Mouse (Mus musculus) G1E-ER4 (cell line): ENCODE data around the gene Tma7. TPM values are rescaled to one million over a fixed set of nuclear protein-coding genes. Genes with fewer than 3 reads are reported as not detected.

Source experiments
- GATA1 ChIP-seq: IDR thresholded peaks from one replicate; pipeline ENCODE4 v1.8.0; 2012; ENCODE audit warnings: low read length, inconsistent platforms
- polyA plus RNA-seq: library from polyadenylated mRNA; stranded (reverse); fragments of >175 nt; gene quantifications from 2 replicates; pipeline ENCODE4 v1.2.3, GENCODE M21; 2012

The Tma7 gene
- polyA plus RNA-seq, 1 experiment, result 418 TPM

DNA sequence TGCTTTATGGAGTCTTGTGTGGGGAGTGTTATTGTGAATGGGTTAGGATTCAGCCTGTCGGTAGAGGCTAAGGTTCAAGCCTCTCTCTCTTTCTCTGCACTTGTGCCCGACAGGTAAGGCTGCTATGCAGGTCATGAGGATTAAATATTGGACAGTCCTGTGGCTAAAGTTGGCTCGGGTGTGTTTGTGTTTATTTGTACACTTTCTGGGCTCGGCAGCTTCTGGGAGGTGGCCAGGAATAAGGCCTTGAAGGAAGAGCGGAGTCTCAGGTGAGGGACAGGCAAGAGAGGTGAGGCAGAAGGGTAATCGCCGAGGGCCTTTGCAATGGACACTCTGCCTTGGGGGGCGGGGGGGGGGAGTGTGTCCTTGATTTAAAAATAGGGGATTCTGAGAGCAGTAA is 42.2 kb downstream of the Tma7 start:
- TF ChIP-seq GATA1, result no peak

DNA sequence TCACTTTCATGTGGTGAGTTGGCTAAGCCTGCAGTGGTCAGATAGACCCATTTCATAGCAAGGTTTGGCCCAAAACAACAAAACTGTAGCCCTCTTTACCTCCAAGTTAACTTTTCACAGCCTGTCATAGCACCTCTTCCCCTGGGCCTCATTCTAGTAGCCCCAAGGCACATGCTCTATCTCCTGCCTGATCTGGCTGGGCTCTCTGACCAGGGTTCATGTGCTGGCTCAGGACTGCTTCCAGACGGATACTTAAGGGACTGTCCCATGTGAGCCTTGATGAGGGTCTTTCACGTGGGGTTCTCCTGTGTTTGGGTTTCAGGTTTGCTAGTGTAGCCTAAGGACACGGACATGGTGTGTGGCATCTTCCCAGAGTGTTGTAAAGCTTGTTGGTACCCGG is 42.7 kb downstream of the Tma7 start:
- no peak for TF ChIP-seq GATA1

DNA sequence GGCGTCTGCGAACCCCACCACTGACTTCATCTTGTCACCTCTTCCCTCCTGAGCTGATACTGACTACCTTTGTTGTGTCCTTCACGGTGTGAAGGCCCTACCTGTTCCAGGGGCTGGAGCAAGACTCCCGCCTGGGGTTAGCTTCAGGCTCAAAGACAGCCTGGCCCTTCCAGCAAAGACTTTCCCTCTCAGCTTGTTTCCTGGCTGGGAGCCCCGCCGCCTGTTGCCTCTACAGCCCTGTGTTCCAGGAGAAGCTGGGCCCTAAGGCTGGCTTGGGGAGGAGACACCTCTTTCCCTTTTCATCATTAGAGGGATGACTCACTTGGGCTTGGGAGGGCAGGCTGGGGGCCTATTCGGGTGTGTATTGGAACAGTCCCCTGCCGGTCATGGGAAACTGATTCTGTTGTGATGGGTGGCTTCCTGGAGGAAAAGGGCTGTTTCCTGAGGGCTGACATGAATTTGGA is 43.5 kb downstream of the Tma7 start:
- TF ChIP-seq GATA1, result no peak

DNA sequence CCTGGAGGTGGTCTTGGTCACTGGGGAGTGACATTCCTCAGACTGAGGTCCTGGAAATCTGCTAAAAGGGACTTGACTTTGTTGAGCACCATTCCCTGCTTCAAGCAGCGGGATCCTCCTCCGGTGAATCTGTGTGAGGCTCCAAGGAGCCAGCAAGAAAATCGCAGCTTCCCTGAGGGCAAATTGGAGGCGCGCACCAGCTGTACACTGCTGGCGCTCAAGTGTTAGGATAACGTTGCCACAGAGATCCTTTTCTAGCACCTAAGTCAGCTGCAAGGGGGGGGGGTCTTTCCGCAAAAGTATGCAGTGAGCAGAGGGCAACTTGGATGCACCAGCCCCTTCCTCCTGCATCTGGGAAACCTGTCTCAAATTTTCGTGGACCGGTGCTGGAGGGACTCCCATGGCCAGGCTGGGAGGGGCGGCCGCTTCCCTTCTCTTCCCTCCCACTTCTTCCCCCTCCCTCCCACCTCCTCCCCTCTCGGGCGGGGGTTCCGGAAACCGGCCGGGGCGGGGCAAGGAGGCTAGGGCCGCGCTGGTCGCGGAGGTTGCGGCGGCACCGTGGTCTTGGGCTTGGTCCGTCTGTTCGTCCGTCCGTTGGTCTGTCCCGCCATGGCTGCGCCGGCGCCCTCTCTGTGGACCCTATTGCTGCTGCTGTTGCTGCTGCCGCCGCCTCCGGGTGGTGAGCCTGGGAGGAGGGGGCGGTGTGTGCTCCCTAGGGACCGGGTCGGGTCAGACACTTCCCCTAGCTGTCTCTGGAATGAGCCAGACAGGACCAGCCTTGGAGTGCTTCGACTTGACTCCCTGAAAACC is 44.1 kb downstream of the Tma7 start, which contains the start of gene Shisa5:
TSS of gene Shisa5 (plus strand) at position 480 of the 810 bp plus-strand sequence.
- TF ChIP-seq GATA1, result no peak

DNA sequence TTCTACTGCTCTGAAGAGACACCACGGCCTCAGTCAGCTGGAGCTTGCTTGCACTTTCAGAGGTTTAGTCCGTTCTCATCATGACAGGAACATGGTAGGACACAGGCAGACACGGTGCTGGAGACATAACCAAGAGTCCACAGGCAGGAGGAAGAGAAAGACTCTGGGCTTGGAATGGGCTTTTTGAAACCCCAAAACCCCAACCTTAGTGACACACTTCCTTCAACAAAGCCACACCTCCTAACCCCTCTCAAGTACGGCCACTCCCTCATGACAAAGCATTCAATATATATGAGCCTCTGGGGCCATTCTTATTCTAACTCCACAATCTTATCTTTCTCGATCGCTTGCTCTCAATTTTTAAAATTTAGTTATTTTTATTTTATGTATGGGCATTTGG is 50.0 kb downstream of the Tma7 start:
- TF ChIP-seq GATA1, result no peak

DNA sequence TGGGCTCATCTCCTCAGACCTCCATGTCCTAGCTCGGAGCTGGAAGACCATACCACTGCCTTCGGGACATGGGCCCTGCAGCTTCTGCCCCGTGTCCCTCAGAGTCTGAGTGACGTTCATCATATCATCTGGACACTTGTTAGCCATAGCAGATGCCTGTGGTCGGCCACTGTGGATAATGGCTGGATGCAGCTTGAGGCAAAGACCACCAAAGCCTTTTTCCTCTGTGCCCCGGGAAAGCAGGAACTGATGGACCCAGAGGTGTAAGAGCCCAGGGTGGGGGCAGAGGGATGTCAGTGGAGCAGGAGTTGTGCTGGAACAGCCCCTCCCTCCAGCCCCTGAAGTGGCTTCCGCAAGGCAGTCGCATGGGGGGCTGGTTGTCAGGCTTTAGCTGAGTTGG is 50.7 kb downstream of the Tma7 start:
- TF ChIP-seq GATA1, result no peak

DNA sequence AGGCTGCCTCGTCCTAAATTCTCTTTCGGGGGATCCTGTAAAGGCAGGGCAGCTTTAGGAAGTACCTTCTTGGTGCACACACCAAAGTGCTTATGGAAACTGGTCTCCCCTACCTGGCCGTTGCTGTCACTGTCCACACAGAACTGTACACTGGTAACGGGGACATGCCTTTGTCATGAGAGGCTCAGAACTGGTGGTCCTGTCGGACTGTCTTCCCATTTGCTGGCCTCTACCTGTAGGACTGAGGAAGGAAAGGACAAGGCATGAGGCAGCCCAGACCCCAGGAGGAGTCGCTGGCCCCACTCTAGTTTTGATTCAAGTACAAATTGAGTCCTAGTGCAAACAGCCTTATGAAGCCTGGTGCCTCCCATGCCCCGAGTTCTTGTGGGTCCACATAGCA is 51.4 kb downstream of the Tma7 start:
- TF ChIP-seq GATA1, result no peak

DNA sequence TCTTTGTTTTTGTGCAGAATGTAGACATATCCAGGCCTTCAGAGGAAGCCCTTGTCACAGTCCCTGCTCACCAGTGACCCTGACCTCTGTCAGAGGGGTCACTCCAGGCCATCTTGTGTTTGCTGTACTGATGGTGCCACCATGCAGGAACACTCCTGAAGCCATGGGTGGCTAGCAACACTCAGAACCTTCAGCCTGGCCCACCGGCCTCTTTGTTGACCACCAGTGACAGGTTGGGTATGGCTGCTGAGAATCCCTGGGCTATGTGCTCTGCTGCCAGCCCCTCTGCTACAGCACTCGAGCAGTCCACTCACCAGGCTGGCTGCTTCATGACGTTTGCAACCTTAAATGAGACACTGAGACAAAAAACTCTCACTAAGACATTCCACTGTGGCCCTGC is 52.1 kb downstream of the Tma7 start:
- no peak for TF ChIP-seq GATA1

DNA sequence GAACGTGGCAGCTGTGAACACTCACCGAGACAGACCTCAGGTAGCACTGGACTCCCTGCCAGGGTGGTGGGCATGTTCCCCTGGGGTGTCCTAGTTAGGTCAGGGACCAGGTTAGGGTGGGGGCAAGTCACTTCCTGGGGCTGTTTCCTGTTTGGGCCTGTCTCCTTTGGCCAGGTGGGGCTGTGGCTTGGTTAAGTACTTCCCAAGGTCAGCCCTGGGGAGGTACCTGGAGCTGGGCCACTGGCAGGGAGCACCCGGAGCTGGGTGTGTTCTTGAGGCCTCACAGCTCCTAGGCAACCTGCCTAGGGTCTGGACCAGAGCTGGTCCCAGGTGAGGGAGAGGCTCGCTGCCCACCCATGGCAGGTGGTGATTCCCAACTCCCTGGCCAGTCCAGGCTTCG is 53.5 kb downstream of the Tma7 start:
- no peak for TF ChIP-seq GATA1

DNA sequence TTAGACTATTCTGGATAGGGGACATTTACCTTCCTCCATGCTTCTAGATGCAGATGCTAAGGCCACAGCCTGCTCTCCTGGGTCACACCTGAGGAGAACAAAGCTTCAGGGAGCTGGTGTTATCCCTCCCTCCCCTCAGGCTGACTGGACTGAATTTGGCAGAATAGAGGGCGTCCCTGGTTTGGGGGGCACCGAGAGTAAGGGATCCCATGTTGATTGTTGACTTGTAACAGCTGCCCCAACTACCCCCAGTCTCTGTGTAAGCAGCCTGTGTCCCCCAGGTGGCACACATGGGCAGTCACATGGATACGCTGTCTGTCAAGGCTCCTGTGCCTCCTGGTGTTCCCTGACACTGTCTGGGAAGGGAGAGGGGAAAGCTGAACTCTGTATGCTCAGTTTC is 54.0 kb downstream of the Tma7 start:
- TF ChIP-seq GATA1, result no peak

DNA sequence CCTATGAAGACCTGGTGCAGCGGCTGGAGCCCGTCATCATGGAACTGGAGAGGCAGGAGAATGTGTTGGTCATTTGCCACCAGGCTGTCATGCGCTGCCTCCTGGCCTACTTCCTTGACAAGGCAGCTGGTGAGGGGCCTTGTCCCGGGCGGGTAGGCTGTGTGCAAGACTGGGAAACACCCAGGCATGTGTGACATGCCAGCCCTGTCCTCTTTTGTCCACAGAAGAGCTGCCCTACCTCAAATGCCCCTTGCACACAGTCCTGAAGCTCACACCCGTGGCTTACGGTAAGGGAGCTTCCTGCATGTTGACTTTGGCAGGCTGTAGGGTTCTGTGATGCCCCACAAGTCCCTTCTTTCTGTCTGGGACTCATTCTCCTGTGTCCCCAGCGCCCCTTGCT is 54.9 kb downstream of the Tma7 start:
- TF ChIP-seq GATA1, result no peak

Other genes starting within 250 kb of the Tma7 start
- gene Slc26a6, start 229.3 kb downstream of the Tma7 start, polyA plus RNA-seq, result 2.7 and 3.6 TPM in 2 replicates
- gene Tmem89, start 168.0 kb downstream of the Tma7 start, polyA plus RNA-seq, result not detected in 2 replicates
- 556 and 620 TPM in 2 replicates for gene Uqcrc1, start 146.0 kb downstream of the Tma7 start, polyA plus RNA-seq
- gene Col7a1, start 129.0 kb downstream of the Tma7 start, polyA plus RNA-seq, result 0.09 and 0.15 TPM in 2 replicates
- gene Ucn2, start 96.6 kb downstream of the Tma7 start, polyA plus RNA-seq, result 0.05 TPM in 1 of 2 replicates, not detected in the other
- gene Pfkfb4, start 90.8 kb downstream of the Tma7 start, polyA plus RNA-seq, result 2.0 and 2.5 TPM in 2 replicates
- gene Shisa5, start 44.0 kb downstream of the Tma7 start, polyA plus RNA-seq, result 291 and 305 TPM in 2 replicates
- 15.1 and 36.8 TPM in 2 replicates for gene Trex1, start 22.9 kb downstream of the Tma7 start, polyA plus RNA-seq
- 10.4 and 11.2 TPM in 2 replicates for gene Atrip, start 8.5 kb downstream of the Tma7 start, polyA plus RNA-seq
- 8.7 and 9.8 TPM in 2 replicates for gene Ccdc51, start 94 bp downstream of the Tma7 start, polyA plus RNA-seq
- gene Plxnb1, start 12.8 kb upstream of the Tma7 start, polyA plus RNA-seq, result not detected in 2 replicates
- gene Fbxw21, start 79.5 kb upstream of the Tma7 start, polyA plus RNA-seq, result not detected in 2 replicates
- gene Fbxw13, start 113.4 kb upstream of the Tma7 start, polyA plus RNA-seq, result not detected in 2 replicates
- not detected in 2 replicates for gene Fbxw20, start 152.2 kb upstream of the Tma7 start, polyA plus RNA-seq
- gene Fbxw14, start 205.1 kb upstream of the Tma7 start, polyA plus RNA-seq, result not detected in 2 replicates